Mouse (Mus musculus): Measurements from ENCODE around the gene A730015C16Rik. TPM values are rescaled to one million over a fixed set of nuclear protein-coding genes. Genes with fewer than 3 reads are reported as not detected.

Gene A730015C16Rik
- total RNA-seq, 2 experiments from 2014 or later = 0.42 TPM; not detected in 1

- ATAC-seq (replicated peaks; ENCODE audit: low FRiP score, low TSS enrichment, poor library complexity, severe bottlenecking) = peak; percentile 93
Observed at GRCm38 (mm10) chr4:108832916-108833827, 15.2 kb downstream of the A730015C16Rik start, which contains the start of gene Btf3l4. Gene Btf3l4 (minus strand): TSS chr4:108833614.

DNA sequence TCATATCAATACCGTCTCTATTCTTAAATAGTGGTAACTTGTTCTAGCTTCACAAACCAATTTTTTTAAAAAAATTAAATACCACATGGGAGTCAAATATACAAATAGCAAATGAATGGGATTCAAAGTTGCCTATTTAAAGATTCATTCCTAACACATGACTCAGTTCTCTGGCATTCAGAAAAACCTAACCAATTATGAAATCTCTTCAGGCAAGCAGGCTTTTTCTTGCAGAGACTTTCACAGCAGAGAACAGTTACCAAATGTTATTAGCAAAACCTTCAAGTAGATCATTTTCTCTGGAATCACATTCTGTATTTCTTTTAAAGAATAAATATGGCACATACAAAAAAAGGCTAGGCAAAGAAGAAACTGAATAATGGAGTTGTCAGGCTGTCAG lies 17.7 kb downstream of the A730015C16Rik start:
- ATAC-seq (replicated peaks; ENCODE audit: low FRiP score, low TSS enrichment, poor library complexity, severe bottlenecking) = no peak

DNA sequence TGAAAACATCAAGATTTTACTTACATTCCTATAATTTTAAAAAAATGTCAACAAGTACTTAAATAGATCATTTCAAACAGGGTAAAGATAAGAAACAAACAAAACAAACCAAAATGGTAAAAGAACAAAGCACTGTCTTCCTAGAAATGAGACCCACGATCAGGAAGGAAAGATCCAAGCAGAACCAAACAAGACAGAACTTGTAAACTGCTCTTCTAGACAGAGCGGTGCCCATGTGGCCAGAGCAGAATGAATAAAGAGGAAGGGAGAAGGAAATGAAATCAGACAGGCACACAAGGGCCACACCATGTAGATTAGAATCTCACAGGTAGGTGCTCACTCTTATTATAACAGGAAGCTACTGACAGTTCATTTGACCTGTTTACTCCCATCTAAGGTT lies 21.8 kb downstream of the A730015C16Rik start:
- no peak for ATAC-seq (replicated peaks; ENCODE audit: low FRiP score, low TSS enrichment, poor library complexity, severe bottlenecking)

GRCm38 (mm10) chr4:108826096-108826495 lies 22.3 kb downstream of the A730015C16Rik start:
- ATAC-seq (replicated peaks; ENCODE audit: low FRiP score, low TSS enrichment, poor library complexity, severe bottlenecking) = no peak

DNA sequence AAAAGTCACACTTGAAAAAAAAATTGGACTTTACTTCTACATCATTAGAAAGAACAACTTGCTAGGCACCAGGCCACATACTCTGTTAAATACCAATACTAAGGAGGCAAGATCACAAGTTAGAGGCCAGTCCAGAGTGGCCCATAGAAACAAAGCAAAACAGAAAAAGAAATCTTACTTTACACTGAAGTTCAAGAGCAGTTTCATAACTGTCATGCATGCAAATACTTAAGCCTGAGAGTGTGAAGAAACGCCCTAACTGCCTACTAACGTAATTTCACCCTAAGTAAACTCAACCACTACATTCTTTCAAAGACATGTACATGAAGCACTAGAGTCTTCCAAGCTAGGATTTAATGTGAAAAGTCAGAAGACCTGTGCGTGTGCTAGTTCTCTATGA lies 22.7 kb downstream of the A730015C16Rik start:
- no peak for ATAC-seq (replicated peaks; ENCODE audit: low FRiP score, low TSS enrichment, poor library complexity, severe bottlenecking)

- ATAC-seq (replicated peaks; ENCODE audit: low FRiP score, low TSS enrichment, poor library complexity, severe bottlenecking) = no peak
Observed at GRCm38 (mm10) chr4:108811550-108811949, 36.9 kb downstream of the A730015C16Rik start.

- no peak for ATAC-seq (replicated peaks; ENCODE audit: low FRiP score, low TSS enrichment, poor library complexity, severe bottlenecking)
Observed at GRCm38 (mm10) chr4:108811142-108811541, 37.3 kb downstream of the A730015C16Rik start.

GRCm38 (mm10) chr4:108803535-108803934 lies 44.9 kb downstream of the A730015C16Rik start:
- ATAC-seq (replicated peaks; ENCODE audit: low FRiP score, low TSS enrichment, poor library complexity, severe bottlenecking) = no peak

DNA sequence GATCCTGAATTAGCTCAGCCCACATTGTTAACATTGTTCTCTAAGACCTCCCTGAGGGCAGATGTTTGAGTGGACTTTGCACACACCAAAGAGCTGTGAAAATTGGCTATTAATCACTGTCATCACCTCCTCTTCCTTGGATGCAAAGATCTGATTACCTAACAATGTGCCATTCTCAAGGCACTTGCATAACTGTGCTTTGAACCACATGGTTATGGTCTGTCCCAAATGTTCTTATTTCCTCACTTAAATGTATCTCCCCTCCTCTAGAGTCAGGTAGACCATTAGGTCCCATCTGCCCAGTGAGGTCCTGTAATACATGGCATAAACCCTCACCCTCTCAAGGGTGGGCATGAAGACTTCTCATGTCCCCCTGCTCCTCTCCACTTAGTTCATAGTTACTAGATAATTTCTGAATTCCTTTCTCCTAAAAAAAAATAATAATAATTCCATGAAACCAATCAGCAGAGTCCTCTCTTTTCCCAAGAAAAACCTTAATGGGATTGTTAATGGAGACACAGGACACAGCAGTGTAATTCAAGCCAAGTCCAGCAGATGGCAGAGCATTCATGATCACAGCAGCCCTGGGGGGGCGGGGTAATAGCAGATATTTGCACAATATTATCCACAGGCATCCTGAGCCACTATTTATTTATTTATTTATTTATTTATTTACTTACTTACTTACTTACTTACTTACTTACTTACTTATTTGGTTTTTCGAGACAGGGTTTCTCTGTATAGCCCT lies 50.2 kb downstream of the A730015C16Rik start:
- ATAC-seq (replicated peaks; ENCODE audit: low FRiP score, low TSS enrichment, poor library complexity, severe bottlenecking) = peak; percentile 87

Other genes starting within 250 kb of the A730015C16Rik start
- gene Cc2d1b, start 228.7 kb downstream of the A730015C16Rik start, total RNA-seq (2014; fragmentation: Nextera tagmentation) = 42.2 and 49.4 TPM in 2 replicates
- gene Cc2d1b, start 228.7 kb downstream of the A730015C16Rik start, total RNA-seq (2017) = 20.9 and 28.2 TPM in 2 replicates
- gene 3110021N24Rik, start 129.0 kb downstream of the A730015C16Rik start, total RNA-seq (2014; fragmentation: Nextera tagmentation) = not detected in 2 replicates
- not detected in 2 replicates for gene 3110021N24Rik, start 129.0 kb downstream of the A730015C16Rik start, total RNA-seq (2017)
- gene Zfyve9, start 67.8 kb downstream of the A730015C16Rik start, total RNA-seq (2014; fragmentation: Nextera tagmentation) = not detected in 2 replicates
- not detected in 2 replicates for gene Zfyve9, start 67.8 kb downstream of the A730015C16Rik start, total RNA-seq (2017)
- 55.3 and 67.7 TPM in 2 replicates for gene Btf3l4, start 15.0 kb downstream of the A730015C16Rik start, total RNA-seq (2014; fragmentation: Nextera tagmentation)
- 61.7 and 80.3 TPM in 2 replicates for gene Btf3l4, start 15.0 kb downstream of the A730015C16Rik start, total RNA-seq (2017)
- gene Txndc12, start 14.0 kb downstream of the A730015C16Rik start, total RNA-seq (2014; fragmentation: Nextera tagmentation) = 19.7 and 20.8 TPM in 2 replicates
- 18.3 and 56.6 TPM in 2 replicates for gene Txndc12, start 14.0 kb downstream of the A730015C16Rik start, total RNA-seq (2017)
- 64.5 and 71.6 TPM in 2 replicates for gene Kti12, start 834 bp downstream of the A730015C16Rik start, total RNA-seq (2014; fragmentation: Nextera tagmentation)
- gene Kti12, start 834 bp downstream of the A730015C16Rik start, total RNA-seq (2017) = 30.7 and 50.8 TPM in 2 replicates
- not detected in 2 replicates for gene Rab3b, start 30.4 kb upstream of the A730015C16Rik start, total RNA-seq (2014; fragmentation: Nextera tagmentation)
- gene Rab3b, start 30.4 kb upstream of the A730015C16Rik start, total RNA-seq (2017) = not detected in 2 replicates
- gene Nrd1, start 152.0 kb upstream of the A730015C16Rik start, total RNA-seq (2014; fragmentation: Nextera tagmentation) = 99.7 and 124 TPM in 2 replicates
- 74.9 and 105 TPM in 2 replicates for gene Nrd1, start 152.0 kb upstream of the A730015C16Rik start, total RNA-seq (2017)